In genomic region chr4:139826231-139826630, GRCm38 (mm10) we compare ENCODE assay signal across 38 mouse cellular contexts. TPM values are rescaled to one million over a fixed set of nuclear protein-coding genes. Genes with fewer than 3 reads are reported as not detected.
A peak's percentile ranks its signal among the peaks of the same experiment; 100 is the strongest.
DNase-seq lines count a peak whose midpoint lies in the region; ATAC-seq and TF ChIP-seq lines count a peak whose summit lies in the region.
"Had no signal": no experiment of that assay in that cellular context is flagged by ENCODE, and none has a peak within 500 bp of the region (broad histone marks: within the 10 kb centered on the region; RNA-seq: fewer than 3 reads in every experiment).

No protein-coding gene starts in this region.

- DNase-seq in neural tube, embryonic 11.5 days (ENCODE audit: low spot score) = no peak
- no peak for DNase-seq in embryonic facial prominence, embryonic 14.5 days (ENCODE audit: low spot score)
- DNase-seq in cerebellum, adult 2 months = no peak
- no peak for DNase-seq in thymus, adult 2 months
- no peak for DNase-seq in forebrain, postnatal 0 days
- DNase-seq: adrenal gland, adult 2 months; adrenal gland, postnatal 36 days; B cell, adult 2 months; cerebellum, adult 18-20 months; cerebellum, postnatal 14 days; gastrocnemius, postnatal 25 days; heart, adult 18-20 months; heart, postnatal 36 days; kidney, adult 18-20 months; kidney, postnatal 4 days; lung, postnatal 36 days; thymus, postnatal 25 days had no signal

- H3K4me2 ChIP-seq in neural tube, embryonic 11.5 days (ENCODE audit: low read depth) = peak overlapping the region; percentile 25
- H3K4me2 ChIP-seq in neural tube, embryonic 15.5 days = no peak overlapping the region
- peak overlapping the region; percentile 19 for H3K4me2 ChIP-seq in embryonic facial prominence, embryonic 14.5 days (ENCODE audit: low read depth, low read length)
- H3K4me2 ChIP-seq in midbrain, embryonic 13.5 days (replicated peaks) = peak overlapping the region; percentile 60
- no peak overlapping the region for H3K4me2 ChIP-seq in forebrain, postnatal 0 days (ENCODE audit: low read depth)
- H3K4me2 ChIP-seq: embryonic facial prominence, embryonic 12.5 days; heart, embryonic 11.5 days; hindbrain, embryonic 15.5 days; limb, embryonic 13.5 days; liver, embryonic 11.5 days; lung, embryonic 15.5 days; neural tube, embryonic 13.5 days; stomach, embryonic 15.5 days had no signal

- no peak for ATAC-seq in neural tube, embryonic 11.5 days (ENCODE audit: insufficient read depth, low FRiP score, low TSS enrichment)
- ATAC-seq in neural tube, embryonic 15.5 days (ENCODE audit: low FRiP score) = no peak
- no peak for ATAC-seq in embryonic facial prominence, embryonic 14.5 days (ENCODE audit: low read depth)
- ATAC-seq in midbrain, embryonic 13.5 days = no peak
- no peak for ATAC-seq in forebrain, postnatal 0 days
- ATAC-seq: activated CD4-positive, CD25-positive, alpha-beta regulatory T cell, adult 4 months had no signal

- no peaks in the 10 kb centered on the region for H3K36me3 ChIP-seq in neural tube, embryonic 11.5 days (ENCODE audit: control insufficient read depth, insufficient read depth, low read length)
- no peaks in the 10 kb centered on the region for H3K36me3 ChIP-seq in neural tube, embryonic 15.5 days
- H3K36me3 ChIP-seq in embryonic facial prominence, embryonic 14.5 days (ENCODE audit: control insufficient read depth, insufficient read depth, low read length) = no peaks in the 10 kb centered on the region
- no peaks in the 10 kb centered on the region for H3K36me3 ChIP-seq in midbrain, embryonic 13.5 days
- H3K36me3 ChIP-seq in thymus, adult 2 months (ENCODE audit: control insufficient read depth, insufficient read depth, low read length) = no peaks in the 10 kb centered on the region
- H3K36me3 ChIP-seq in forebrain, postnatal 0 days (ENCODE audit: insufficient read depth) = no peaks in the 10 kb centered on the region
- H3K36me3 ChIP-seq: embryonic facial prominence, embryonic 12.5 days; hindbrain, embryonic 15.5 days; limb, embryonic 13.5 days; lung, embryonic 15.5 days; neural tube, embryonic 13.5 days; stomach, embryonic 15.5 days had no signal

- H3K9me3 ChIP-seq in neural tube, embryonic 11.5 days (ENCODE audit: control insufficient read depth, low read length) = no peaks in the 10 kb centered on the region
- no peaks in the 10 kb centered on the region for H3K9me3 ChIP-seq in neural tube, embryonic 15.5 days (replicated peaks)
- H3K9me3 ChIP-seq in embryonic facial prominence, embryonic 14.5 days (ENCODE audit: control insufficient read depth, low read length) = no peaks in the 10 kb centered on the region
- no peaks in the 10 kb centered on the region for H3K9me3 ChIP-seq in midbrain, embryonic 13.5 days
- no peaks in the 10 kb centered on the region for H3K9me3 ChIP-seq in forebrain, postnatal 0 days (ENCODE audit: low read length)
- H3K9me3 ChIP-seq: embryonic facial prominence, embryonic 12.5 days; hindbrain, embryonic 15.5 days; limb, embryonic 13.5 days; lung, embryonic 15.5 days; megakaryocyte, embryonic 14.5 days; neural tube, embryonic 13.5 days; stomach, embryonic 15.5 days had no signal

- no peak for TF ChIP-seq CTCF in cerebellum, adult 2 months (IDR thresholded peaks at IDR 0.05; ENCODE audit: borderline replicate concordance, insufficient read depth, low read depth, low read length)
- TF ChIP-seq CTCF in thymus, adult 2 months (IDR thresholded peaks at IDR 0.05; ENCODE audit: borderline replicate concordance, control insufficient read depth, extremely low read depth, insufficient read depth, low read length, poor library complexity) = no peak
- no peak for TF ChIP-seq CTCF in forebrain, postnatal 0 days (IDR thresholded peaks at IDR 0.05; ENCODE audit: low read depth)

- 0% methylated on average over 3 of the region's 3 CpGs for WGBS in neural tube, embryonic 11.5 days
- 2% methylated on average over 3 of the region's 3 CpGs for WGBS in neural tube, embryonic 15.5 days
- 3% methylated on average over 3 of the region's 3 CpGs for WGBS in embryonic facial prominence, embryonic 14.5 days
- 5% methylated on average over 3 of the region's 3 CpGs for WGBS in midbrain, embryonic 13.5 days
- 36% methylated on average over 3 of the region's 3 CpGs for WGBS in cerebellum, adult 2 months
- WGBS in thymus, adult 2 months = 14% methylated on average over 3 of the region's 3 CpGs
- WGBS in forebrain, postnatal 0 days = 3% methylated on average over 3 of the region's 3 CpGs

- H3K27me3 ChIP-seq in neural tube, embryonic 11.5 days (ENCODE audit: control insufficient read depth, insufficient read depth, low read length) = peaks cover 88% of the 10 kb centered on the region
- peaks cover 96% of the 10 kb centered on the region for H3K27me3 ChIP-seq in neural tube, embryonic 15.5 days (replicated peaks)
- H3K27me3 ChIP-seq in embryonic facial prominence, embryonic 14.5 days (replicated peaks; ENCODE audit: control insufficient read depth, insufficient read depth, low read length) = peaks cover 99% of the 10 kb centered on the region
- H3K27me3 ChIP-seq in midbrain, embryonic 13.5 days = peaks cover 97% of the 10 kb centered on the region
- H3K27me3 ChIP-seq in cerebellum, adult 2 months (ENCODE audit: control insufficient read depth, insufficient read depth, low read length) = peaks cover 10% of the 10 kb centered on the region; the same call in 1 of the 2 replicates
- peaks cover 71% of the 10 kb centered on the region for H3K27me3 ChIP-seq in thymus, adult 2 months (ENCODE audit: control insufficient read depth, insufficient read depth, low read length)
- H3K27me3 ChIP-seq in forebrain, postnatal 0 days (ENCODE audit: insufficient read depth, low read length) = peaks cover 87% of the 10 kb centered on the region

- no peak overlapping the region for H3K4me3 ChIP-seq in neural tube, embryonic 11.5 days (ENCODE audit: low read depth, low read length)
- H3K4me3 ChIP-seq in neural tube, embryonic 15.5 days (replicated peaks) = no peak overlapping the region
- no peak overlapping the region for H3K4me3 ChIP-seq in embryonic facial prominence, embryonic 14.5 days (ENCODE audit: low read depth, low read length)
- H3K4me3 ChIP-seq in midbrain, embryonic 13.5 days (replicated peaks) = peak overlapping the region; percentile 30
- no peak overlapping the region for H3K4me3 ChIP-seq in cerebellum, adult 2 months (replicated peaks; ENCODE audit: insufficient read depth, low read depth, low read length)
- H3K4me3 ChIP-seq in thymus, adult 2 months (ENCODE audit: control insufficient read depth, insufficient read depth, low read length) = no peak overlapping the region
- H3K4me3 ChIP-seq in forebrain, postnatal 0 days (ENCODE audit: low read depth, low read length) = no peak overlapping the region
- H3K4me3 ChIP-seq: embryonic facial prominence, embryonic 12.5 days; erythroblast, embryonic 14.5 days; hindbrain, embryonic 15.5 days; limb, embryonic 13.5 days; lung, embryonic 15.5 days; megakaryocyte, embryonic 14.5 days; neural tube, embryonic 13.5 days; stomach, embryonic 15.5 days had no signal

- H3K4me1 ChIP-seq in neural tube, embryonic 11.5 days (ENCODE audit: control insufficient read depth, insufficient read depth, low read length) = peaks cover 53% of the 10 kb centered on the region
- H3K4me1 ChIP-seq in neural tube, embryonic 15.5 days = peaks cover 39% of the 10 kb centered on the region
- no peaks in the 10 kb centered on the region for H3K4me1 ChIP-seq in embryonic facial prominence, embryonic 14.5 days (ENCODE audit: control insufficient read depth, insufficient read depth, low read length)
- H3K4me1 ChIP-seq in midbrain, embryonic 13.5 days (replicated peaks) = peaks cover 95% of the 10 kb centered on the region
- peaks cover 3% of the 10 kb centered on the region; the same call in 1 of the 2 replicates for H3K4me1 ChIP-seq in cerebellum, adult 2 months (ENCODE audit: control insufficient read depth, insufficient read depth, low read length)
- peaks cover 37% of the 10 kb centered on the region for H3K4me1 ChIP-seq in thymus, adult 2 months (replicated peaks; ENCODE audit: control insufficient read depth, insufficient read depth, low read length)
- H3K4me1 ChIP-seq in forebrain, postnatal 0 days (ENCODE audit: insufficient read depth) = no peaks in the 10 kb centered on the region
- H3K4me1 ChIP-seq: megakaryocyte, embryonic 14.5 days had no signal

- H3K9ac ChIP-seq in neural tube, embryonic 11.5 days (ENCODE audit: low read length) = no peak overlapping the region
- H3K9ac ChIP-seq in neural tube, embryonic 15.5 days (replicated peaks) = no peak overlapping the region
- 0 out of 2 replicates have a peak overlapping the region, but pooled peaks have one; percentile 34 for H3K9ac ChIP-seq in embryonic facial prominence, embryonic 14.5 days (ENCODE audit: low read depth, low read length)
- peak overlapping the region; percentile 49 for H3K9ac ChIP-seq in midbrain, embryonic 13.5 days (replicated peaks)
- no peak overlapping the region for H3K9ac ChIP-seq in forebrain, postnatal 0 days
- H3K9ac ChIP-seq: embryonic facial prominence, embryonic 12.5 days; hindbrain, embryonic 15.5 days; limb, embryonic 13.5 days; lung, embryonic 15.5 days; neural tube, embryonic 13.5 days; stomach, embryonic 15.5 days had no signal

- TF ChIP-seq POLR2A in cerebellum, adult 2 months (IDR thresholded peaks at IDR 0.05; ENCODE audit: borderline replicate concordance, insufficient read depth, low read length) = no peak
- no peak for TF ChIP-seq POLR2A in thymus, adult 2 months (IDR thresholded peaks at IDR 0.05; ENCODE audit: control insufficient read depth, extremely low read depth, insufficient read depth, low read length, poor library complexity)

- H3K27ac ChIP-seq in neural tube, embryonic 11.5 days (ENCODE audit: low read depth, low read length) = no peak overlapping the region
- no peak overlapping the region for H3K27ac ChIP-seq in neural tube, embryonic 15.5 days (replicated peaks)
- no peak overlapping the region for H3K27ac ChIP-seq in embryonic facial prominence, embryonic 14.5 days (replicated peaks; ENCODE audit: low read depth, low read length)
- peak overlapping the region; percentile 93 for H3K27ac ChIP-seq in midbrain, embryonic 13.5 days
- no peak overlapping the region for H3K27ac ChIP-seq in cerebellum, adult 2 months (ENCODE audit: insufficient read depth, low read length)
- H3K27ac ChIP-seq in thymus, adult 2 months (ENCODE audit: control insufficient read depth, insufficient read depth, low read length) = no peak overlapping the region
- H3K27ac ChIP-seq in forebrain, postnatal 0 days (ENCODE audit: low read depth, low read length) = no peak overlapping the region
- H3K27ac ChIP-seq: embryonic facial prominence, embryonic 12.5 days; hindbrain, embryonic 15.5 days; limb, embryonic 13.5 days; lung, embryonic 15.5 days; neural tube, embryonic 13.5 days; stomach, embryonic 15.5 days had no signal

RNA-seq across cellular contexts. Expression of gene Pax7, which starts 7.1 kb away (rescaled TPM):
- 3.4 and 3.8 TPM in 2 replicates for polyA plus RNA-seq in neural tube, embryonic 11.5 days (2014; fragmentation: Nextera tagmentation; extraction: Ambion mirVana)
- 0.14 and 0.17 TPM in 2 replicates for polyA plus RNA-seq in neural tube, embryonic 15.5 days (2015; fragmentation: Nextera tagmentation; extraction: Ambion mirVana)
- polyA plus RNA-seq in embryonic facial prominence, embryonic 14.5 days (2014; fragmentation: Nextera tagmentation; extraction: Ambion mirVana) = 2.6 TPM in 2 replicates
- polyA plus RNA-seq in midbrain, embryonic 13.5 days (2015; fragmentation: Nextera tagmentation; extraction: Ambion mirVana) = 4.9 and 6.5 TPM in 2 replicates
- 0.07 and 0.08 TPM in 2 replicates for polyA plus RNA-seq in cerebellum, adult 2 months (2012; rRNA removed)
- 1.1 and 1.2 TPM in 2 replicates for polyA plus RNA-seq in thymus, adult 2 months (2012; rRNA removed)
- 0.05 and 0.31 TPM in 2 replicates for total RNA-seq in forebrain, postnatal 0 days (2014; rRNA removed)
- polyA plus RNA-seq in forebrain, postnatal 0 days (2015; fragmentation: Nextera tagmentation; extraction: Ambion mirVana) = not detected in 2 replicates
- total RNA-seq: adrenal gland, adult 2 months; adrenal gland, postnatal 36 days; heart, adult 18-20 months; heart, postnatal 36 days; layer of hippocampus, postnatal 25 days; left cerebral cortex, postnatal 36 days had no signal
- polyA plus RNA-seq: activated CD4-positive, CD25-positive, alpha-beta regulatory T cell, adult 4 months; adrenal gland, adult 2 months; cortical plate, adult 2 months; erythroblast, embryonic 14.5 days; heart, embryonic 16.5 days; intestine, embryonic 14.5 days; kidney, embryonic 16.5 days; liver, embryonic 16.5 days; small intestine, adult 2 months had no signal

Comparison
In these comparisons a context has a peak if more than half of its experiments do, and no peak if none do; other contexts are left out.
1. H3K4me2 ChIP-seq: peak in neural tube, embryonic 11.5 days (single experiment), embryonic facial prominence, embryonic 14.5 days (single experiment) and midbrain, embryonic 13.5 days (single experiment); none in neural tube, embryonic 15.5 days (single experiment) and forebrain, postnatal 0 days (single experiment).
2. H3K9ac ChIP-seq: peak in embryonic facial prominence, embryonic 14.5 days (single experiment) and midbrain, embryonic 13.5 days (single experiment); none in neural tube, embryonic 11.5 days (single experiment), neural tube, embryonic 15.5 days (single experiment) and forebrain, postnatal 0 days (single experiment).